Comparison of ENCODE assay signal across 9 mouse cellular contexts in the genomic region with DNA sequence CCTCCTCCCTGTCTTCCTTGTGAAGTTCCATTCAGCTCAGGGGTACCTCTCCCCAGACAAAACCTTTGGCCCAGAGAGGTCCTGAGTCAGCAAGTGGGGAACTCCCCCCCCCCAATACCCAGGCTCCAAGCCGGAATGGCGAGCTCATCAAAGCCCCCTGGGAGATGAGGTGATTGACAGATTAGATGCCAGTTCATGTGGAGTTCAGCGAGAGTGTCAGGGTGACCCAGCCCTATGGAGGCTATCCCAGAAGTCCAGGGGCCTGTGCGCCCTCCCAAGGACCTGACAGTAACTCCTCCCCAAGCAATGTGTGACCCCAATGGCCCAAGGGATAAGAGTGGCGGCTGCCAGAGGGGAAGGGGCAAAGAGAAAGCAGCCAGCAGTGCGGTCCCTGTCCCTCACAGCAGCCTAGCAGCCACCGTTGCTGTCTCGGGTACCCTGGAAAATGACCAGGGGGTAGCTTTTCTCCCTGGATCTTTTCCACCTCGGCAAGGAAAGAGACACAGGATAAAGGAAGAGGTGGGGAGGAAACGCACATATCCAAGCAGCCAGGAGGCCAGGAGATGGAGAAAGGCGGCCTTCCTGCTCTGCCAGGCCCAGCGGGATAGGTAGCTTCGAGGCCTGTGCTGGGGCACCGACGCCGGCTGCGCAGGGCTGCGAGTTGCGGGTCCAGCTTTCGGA. TPM values are rescaled to one million over a fixed set of nuclear protein-coding genes. Genes with fewer than 3 reads are reported as not detected.
DNase-seq lines count a peak whose midpoint lies in the region; ATAC-seq and TF ChIP-seq lines count a peak whose summit lies in the region.
"Had no signal": no experiment of that assay in that cellular context is flagged by ENCODE, and none has a peak within 500 bp of the region (broad histone marks: within the 10 kb centered on the region; RNA-seq: fewer than 3 reads in every experiment).

No protein-coding gene starts in this region.

- peak overlapping the region; percentile 82 for H3K27ac ChIP-seq in heart, adult 2 months
- H3K27ac ChIP-seq in bone marrow, adult 2 months (ENCODE audit: control insufficient read depth, insufficient read depth, low read depth, low read length, poor library complexity): peak overlapping the region; percentile 15; the same call in 1 of the 2 replicates
- peak overlapping the region; percentile 27; the same call in 1 of the 2 replicates for H3K27ac ChIP-seq in hindbrain, embryonic 14.5 days
- H3K27ac ChIP-seq in midbrain, embryonic 14.5 days (replicated peaks; ENCODE audit: low read depth, low read length): peak overlapping the region; percentile 46

- H3K4me2 ChIP-seq in hindbrain, embryonic 14.5 days (replicated peaks): peak overlapping the region; percentile 73
- H3K4me2 ChIP-seq in midbrain, embryonic 14.5 days (ENCODE audit: low read length): peak overlapping the region; percentile 71

- no peak for ATAC-seq in hindbrain, embryonic 14.5 days (ENCODE audit: low FRiP score)
- no peak for ATAC-seq in midbrain, embryonic 14.5 days (ENCODE audit: low FRiP score, low TSS enrichment)
- no peak for ATAC-seq in megakaryocyte progenitor cell, adult 5-6 weeks (replicated peaks; ENCODE audit: poor library complexity)

- 24% methylated on average over 20 of the region's 20 CpGs for WGBS in heart, adult 2 months
- 43% methylated on average over 20 of the region's 20 CpGs for WGBS in bone marrow, adult 2 months
- WGBS in hindbrain, embryonic 14.5 days: 3% methylated on average over 20 of the region's 20 CpGs
- WGBS in midbrain, embryonic 14.5 days: 8% methylated on average over 20 of the region's 20 CpGs

- peak overlapping the region; percentile 62 for H3K9ac ChIP-seq in heart, adult 2 months (ENCODE audit: low read depth, low read length)
- H3K9ac ChIP-seq in hindbrain, embryonic 14.5 days: peak overlapping the region; percentile 78
- peak overlapping the region; percentile 59 for H3K9ac ChIP-seq in midbrain, embryonic 14.5 days (replicated peaks; ENCODE audit: low read length)

- TF ChIP-seq CTCF in heart, adult 2 months (IDR thresholded peaks at IDR 0.05): no peak
- TF ChIP-seq CTCF in bone marrow, adult 2 months (IDR thresholded peaks at IDR 0.05; ENCODE audit: control insufficient read depth, insufficient read depth, low read length): no peak

- no peak for TF ChIP-seq POLR2A in heart, adult 2 months (IDR thresholded peaks at IDR 0.05; ENCODE audit: insufficient read depth, low read depth, low read length)
- TF ChIP-seq POLR2A in bone marrow, adult 2 months (IDR thresholded peaks at IDR 0.05; ENCODE audit: borderline replicate concordance, control insufficient read depth, low read depth, low read length): no peak

- H3K4me3 ChIP-seq in heart, adult 2 months: peak overlapping the region; percentile 53
- H3K4me3 ChIP-seq in bone marrow, adult 2 months (replicated peaks; ENCODE audit: control insufficient read depth, low read depth, low read length): no peak overlapping the region
- H3K4me3 ChIP-seq in hindbrain, embryonic 14.5 days (replicated peaks; ENCODE audit: low read length): peak overlapping the region; percentile 46
- peak overlapping the region; percentile 51 for H3K4me3 ChIP-seq in midbrain, embryonic 14.5 days (replicated peaks; ENCODE audit: low read depth, low read length)

- no peaks in the 10 kb centered on the region for H3K9me3 ChIP-seq in hindbrain, embryonic 14.5 days (ENCODE audit: control insufficient read depth, low read length)
- no peaks in the 10 kb centered on the region for H3K9me3 ChIP-seq in midbrain, embryonic 14.5 days (ENCODE audit: control insufficient read depth, low read length)

- no peaks in the 10 kb centered on the region for H3K27me3 ChIP-seq in heart, adult 2 months (ENCODE audit: control insufficient read depth, insufficient read depth, low read length)
- no peaks in the 10 kb centered on the region for H3K27me3 ChIP-seq in hindbrain, embryonic 14.5 days (ENCODE audit: control insufficient read depth, insufficient read depth, low read length)
- no peaks in the 10 kb centered on the region for H3K27me3 ChIP-seq in midbrain, embryonic 14.5 days (ENCODE audit: control insufficient read depth, insufficient read depth, low read length)

- no peaks in the 10 kb centered on the region for H3K36me3 ChIP-seq in heart, adult 2 months (ENCODE audit: control insufficient read depth, insufficient read depth, low read length)
- peaks cover 15% of the 10 kb centered on the region for H3K36me3 ChIP-seq in hindbrain, embryonic 14.5 days (replicated peaks; ENCODE audit: control insufficient read depth, insufficient read depth)
- peaks cover 5% of the 10 kb centered on the region; the same call in 1 of the 2 replicates for H3K36me3 ChIP-seq in midbrain, embryonic 14.5 days (ENCODE audit: control insufficient read depth, insufficient read depth, low read length)

- H3K4me1 ChIP-seq in heart, adult 2 months (ENCODE audit: control insufficient read depth, insufficient read depth, low read length): peaks cover 3% of the 10 kb centered on the region; the same call in 1 of the 2 replicates
- H3K4me1 ChIP-seq in bone marrow, adult 2 months (ENCODE audit: control insufficient read depth, insufficient read depth, low read length): peaks cover 5% of the 10 kb centered on the region
- H3K4me1 ChIP-seq in hindbrain, embryonic 14.5 days (replicated peaks; ENCODE audit: control insufficient read depth, insufficient read depth, low read length): peaks cover 14% of the 10 kb centered on the region
- H3K4me1 ChIP-seq in midbrain, embryonic 14.5 days (ENCODE audit: control insufficient read depth, insufficient read depth, low read length): peaks cover 5% of the 10 kb centered on the region

- peak; percentile 38 to 59 for DNase-seq in heart, adult 2 months
- no peak for DNase-seq in heart, adult 8-10 months (ENCODE audit: low spot score)
- no peak for DNase-seq in hindbrain, embryonic 14.5 days (ENCODE audit: low spot score)
- DNase-seq in midbrain, embryonic 14.5 days: peak; percentile 29
- DNase-seq in layer of hippocampus, adult 8-10 months (ENCODE audit: low spot score in 2 of 2): no peak
- DNase-seq in thymus, postnatal 36 days: no peak

- no peak for TF ChIP-seq EP300 in heart, adult 2 months (IDR thresholded peaks at IDR 0.05; ENCODE audit: insufficient read depth, low read depth, low read length)

- H3K79me2 ChIP-seq in heart, adult 2 months (replicated peaks; ENCODE audit: control insufficient read depth, insufficient read depth, low read length): no peaks in the 10 kb centered on the region

- intact Hi-C loops in heart, adult 2 months (cut with DNase I): loop anchor here (10.0 kb wide), 1 partner anchor 334 kb away; no protein-coding TSS in a partner anchor

RNA-seq across cellular contexts. Expression of a gene that starts 0.6 kb away (rescaled TPM):
- total RNA-seq in heart, adult 2 months (2021): 1 to 10 TPM; 2.3 to 2.4 TPM
- polyA plus RNA-seq in heart, adult 2 months (2012; rRNA removed): 3.4 and 5.1 TPM in 2 replicates
- total RNA-seq in heart, adult 8-10 months (2022): 1 to 10 TPM; 1.7 to 3.5 (median 2.8) TPM
- 0.63 TPM in 1 of 2 replicates, not detected in the other for polyA plus RNA-seq in bone marrow, adult 2 months (2011; ENCODE audit: insufficient read depth, insufficient read length, low replicate concordance, missing spikeins)
- polyA plus RNA-seq in hindbrain, embryonic 14.5 days (2014; fragmentation: Nextera tagmentation; extraction: Ambion mirVana): 22.9 and 24.1 TPM in 2 replicates
- polyA plus RNA-seq in midbrain, embryonic 14.5 days (2014; fragmentation: Nextera tagmentation; extraction: Ambion mirVana): 22.2 and 27.1 TPM in 2 replicates
- 10 to 100 TPM; 35.8 to 43.4 (median 39.8) TPM for total RNA-seq in layer of hippocampus, adult 8-10 months (2022)
- not detected in 2 replicates for total RNA-seq in megakaryocyte progenitor cell, adult 5-6 weeks (2015)
- not detected in 2 replicates for total RNA-seq in megakaryocyte progenitor cell, adult 5-6 weeks (2017)
- total RNA-seq: neutrophil, adult 5-6 weeks had no signal

RNA-seq across cellular contexts. Expression of a gene that starts 27.1 kb away (rescaled TPM):
- total RNA-seq in heart, adult 2 months (2021): 1 to 10 TPM; 5.4 to 5.7 TPM
- 4.3 and 4.6 TPM in 2 replicates for polyA plus RNA-seq in heart, adult 2 months (2012; rRNA removed)
- total RNA-seq in heart, adult 8-10 months (2022): 1 to 10 TPM; 3.7 to 5.1 (median 4.1) TPM
- polyA plus RNA-seq in bone marrow, adult 2 months (2011; ENCODE audit: insufficient read depth, insufficient read length, low replicate concordance, missing spikeins): 1.6 TPM in 1 of 2 replicates, not detected in the other
- polyA plus RNA-seq in hindbrain, embryonic 14.5 days (2014; fragmentation: Nextera tagmentation; extraction: Ambion mirVana): 7.9 and 8.3 TPM in 2 replicates
- 6.0 and 7.1 TPM in 2 replicates for polyA plus RNA-seq in midbrain, embryonic 14.5 days (2014; fragmentation: Nextera tagmentation; extraction: Ambion mirVana)
- 1 to 10 TPM; 4.2 to 6.6 (median 6.1) TPM for total RNA-seq in layer of hippocampus, adult 8-10 months (2022)
- total RNA-seq in megakaryocyte progenitor cell, adult 5-6 weeks (2015): not detected in 2 replicates
- total RNA-seq in megakaryocyte progenitor cell, adult 5-6 weeks (2017): not detected in 2 replicates
- total RNA-seq: neutrophil, adult 5-6 weeks had no signal

RNA-seq across cellular contexts. Expression of a gene that starts 39.8 kb away (rescaled TPM):
- 100 to 1,000 TPM; 668 to 715 TPM for total RNA-seq in heart, adult 2 months (2021)
- polyA plus RNA-seq in heart, adult 2 months (2012; rRNA removed): 423 and 709 TPM in 2 replicates
- total RNA-seq in heart, adult 8-10 months (2022): 100 to 1,000 TPM; 715 to 820 (median 788) TPM
- polyA plus RNA-seq in bone marrow, adult 2 months (2011; ENCODE audit: insufficient read depth, insufficient read length, low replicate concordance, missing spikeins): 87.0 and 102 TPM in 2 replicates
- 101 and 114 TPM in 2 replicates for polyA plus RNA-seq in hindbrain, embryonic 14.5 days (2014; fragmentation: Nextera tagmentation; extraction: Ambion mirVana)
- 67.9 and 98.0 TPM in 2 replicates for polyA plus RNA-seq in midbrain, embryonic 14.5 days (2014; fragmentation: Nextera tagmentation; extraction: Ambion mirVana)
- 100 to 1,000 TPM; 145 to 175 (median 158) TPM for total RNA-seq in layer of hippocampus, adult 8-10 months (2022)
- 76.3 and 81.6 TPM in 2 replicates for total RNA-seq in megakaryocyte progenitor cell, adult 5-6 weeks (2015)
- total RNA-seq in megakaryocyte progenitor cell, adult 5-6 weeks (2017): 161 and 187 TPM in 2 replicates

RNA-seq across cellular contexts. Expression of a gene that starts 39.9 kb away (rescaled TPM):
- 1 to 10 TPM; 1.2 to 1.5 TPM for total RNA-seq in heart, adult 2 months (2021)
- 1.1 and 1.7 TPM in 2 replicates for polyA plus RNA-seq in heart, adult 2 months (2012; rRNA removed)
- total RNA-seq in heart, adult 8-10 months (2022): 1 to 10 TPM; 1.1 to 3.0 (median 1.8) TPM
- 2.2 and 2.9 TPM in 2 replicates for polyA plus RNA-seq in bone marrow, adult 2 months (2011; ENCODE audit: insufficient read depth, insufficient read length, low replicate concordance, missing spikeins)
- polyA plus RNA-seq in hindbrain, embryonic 14.5 days (2014; fragmentation: Nextera tagmentation; extraction: Ambion mirVana): 1.9 TPM in 2 replicates
- polyA plus RNA-seq in midbrain, embryonic 14.5 days (2014; fragmentation: Nextera tagmentation; extraction: Ambion mirVana): 1.7 and 2.1 TPM in 2 replicates
- total RNA-seq in layer of hippocampus, adult 8-10 months (2022): 1 to 10 TPM; 2.2 to 3.2 (median 2.6) TPM
- total RNA-seq in megakaryocyte progenitor cell, adult 5-6 weeks (2015): 1.2 TPM in 2 replicates
- total RNA-seq in megakaryocyte progenitor cell, adult 5-6 weeks (2017): 2.7 and 3.0 TPM in 2 replicates

Comparison
In these comparisons a context has a peak if more than half of its experiments do, and no peak if none do; other contexts are left out.
1. DNase-seq: peak in heart, adult 2 months (2 of 2) and midbrain, embryonic 14.5 days (single experiment); none in heart, adult 8-10 months (single experiment), hindbrain, embryonic 14.5 days (single experiment), layer of hippocampus, adult 8-10 months (0 of 2) and thymus, postnatal 36 days (0 of 2).
2. H3K27ac ChIP-seq: peak in every context shown above with its lines; median percentile 82 in heart, adult 2 months; 46 in midbrain, embryonic 14.5 days; 27 in hindbrain, embryonic 14.5 days; 15 in bone marrow, adult 2 months.
3. RNA of a gene that starts 0.6 kb away (total RNA-seq): 35.8 to 43.4 TPM in layer of hippocampus, adult 8-10 months; 1.7 to 3.5 TPM in heart, adult 8-10 months, 2.3 to 2.4 TPM in heart, adult 2 months and not detected in megakaryocyte progenitor cell, adult 5-6 weeks; every median in the first group is over 4 times any median in the second.
4. RNA of a gene that starts 27.1 kb away (total RNA-seq): 4.2 to 6.6 TPM in layer of hippocampus, adult 8-10 months, 5.4 to 5.7 TPM in heart, adult 2 months and 3.7 to 5.1 TPM in heart, adult 8-10 months; not detected in megakaryocyte progenitor cell, adult 5-6 weeks; every median in the first group is over 4 times any median in the second.
5. Peak in every context shown above with its lines, with median percentiles within 50 percentile points of each other: H3K9ac ChIP-seq.